Mouse (Mus musculus): Measurements from ENCODE around the gene Hoxa11. TPM values are rescaled to one million over a fixed set of nuclear protein-coding genes. Genes with fewer than 3 reads are reported as not detected.
A peak's percentile ranks its signal among the peaks of the same experiment; 100 is the strongest.

Hoxa11 gene
- polyA plus RNA-seq, 1 experiment from 2014 or later, result not detected

- WGBS, result 1% methylated on average over 10 of the region's 10 CpGs
- Histone ChIP-seq H3K4me3 (ENCODE audit: control insufficient read depth in 1 of 2, insufficient read depth in 1 of 2, low read depth in 1 of 2, low read length in 2 of 2) (no peak overlapping the region), H3K4me1 (ENCODE audit: control insufficient read depth in 2 of 2, insufficient read depth in 2 of 2, low read length in 2 of 2) (peaks cover under 1% of the 10 kb centered on the region in 2 experiments; a peak in 2 of 4 replicates), H3K9ac (ENCODE audit: low read length) (no peak overlapping the region), H3K9me3 (ENCODE audit: control insufficient read depth, low read length) (no peaks in the 10 kb centered on the region), H3K36me3 (ENCODE audit: control insufficient read depth, insufficient read depth, low read length) (no peaks in the 10 kb centered on the region), H3K27ac (replicated peaks in 1 of 2; ENCODE audit: control insufficient read depth in 1 of 2, insufficient read depth in 1 of 2, low read depth in 2 of 2, low read length in 2 of 2) (no peak overlapping the region), H3K4me2 (ENCODE audit: low read length) (no peak overlapping the region), H3K27me3 (ENCODE audit: control insufficient read depth, insufficient read depth, low read length) (peaks cover 99% of the 10 kb centered on the region)
- no peak for ATAC-seq (ENCODE audit: insufficient number of reproducible peaks, insufficient read depth, low FRiP score, low read depth)
Measured at GRCm38 (mm10) chr6:52197271-52197670, 48.3 kb downstream of the Hoxa11 start.

- Histone ChIP-seq H3K4me3 (ENCODE audit: control insufficient read depth in 1 of 2, insufficient read depth in 1 of 2, low read depth in 1 of 2, low read length in 2 of 2) (no peak overlapping the region), H3K9ac (ENCODE audit: low read length) (no peak overlapping the region), H3K36me3 (ENCODE audit: control insufficient read depth, insufficient read depth, low read length) (no peaks in the 10 kb centered on the region), H3K27me3 (ENCODE audit: control insufficient read depth, insufficient read depth, low read length) (peaks cover 99% of the 10 kb centered on the region), H3K27ac (replicated peaks in 1 of 2; ENCODE audit: control insufficient read depth in 1 of 2, insufficient read depth in 1 of 2, low read depth in 2 of 2, low read length in 2 of 2) (no peak overlapping the region), H3K9me3 (ENCODE audit: control insufficient read depth, low read length) (no peaks in the 10 kb centered on the region), H3K4me2 (ENCODE audit: low read length) (no peak overlapping the region), H3K4me1 (ENCODE audit: control insufficient read depth in 2 of 2, insufficient read depth in 2 of 2, low read length in 2 of 2) (peaks cover 5% of the 10 kb centered on the region in 2 experiments; a peak in 2 of 4 replicates)
- 6% methylated on average over 9 of the region's 9 CpGs for WGBS
- ATAC-seq (ENCODE audit: insufficient number of reproducible peaks, insufficient read depth, low FRiP score, low read depth), result no peak
Measured at GRCm38 (mm10) chr6:52196811-52197210, 48.8 kb downstream of the Hoxa11 start.

GRCm38 (mm10) chr6:52194690-52195089 lies 50.9 kb downstream of the Hoxa11 start:
- no peak overlapping the region for H3K27ac ChIP-seq (replicated peaks in 1 of 2; ENCODE audit: control insufficient read depth in 1 of 2, insufficient read depth in 1 of 2, low read depth in 2 of 2, low read length in 2 of 2)
- H3K36me3 ChIP-seq (ENCODE audit: control insufficient read depth, insufficient read depth, low read length), result no peaks in the 10 kb centered on the region
- H3K9me3 ChIP-seq (ENCODE audit: control insufficient read depth, low read length), result no peaks in the 10 kb centered on the region
- no peak for ATAC-seq (ENCODE audit: insufficient number of reproducible peaks, insufficient read depth, low FRiP score, low read depth)
- H3K4me2 ChIP-seq (ENCODE audit: low read length), result no peak overlapping the region
- 5% methylated on average over 10 of the region's 10 CpGs for WGBS
- H3K9ac ChIP-seq (ENCODE audit: low read length), result no peak overlapping the region
- peaks cover 5 to 7% of the 10 kb centered on the region in 2 experiments; a peak in 3 of 4 replicates for H3K4me1 ChIP-seq (ENCODE audit: control insufficient read depth in 2 of 2, insufficient read depth in 2 of 2, low read length in 2 of 2)
- peaks cover 98% of the 10 kb centered on the region for H3K27me3 ChIP-seq (ENCODE audit: control insufficient read depth, insufficient read depth, low read length)
- no peak overlapping the region for H3K4me3 ChIP-seq (ENCODE audit: control insufficient read depth in 1 of 2, insufficient read depth in 1 of 2, low read depth in 1 of 2, low read length in 2 of 2)

MicroRNAs encoded within 50 kb of the gene (microRNA counts, 519-probe panel; counts per million panel counts)
- 322 counts per million, percentile 70 among the panel's probes with 10 or more counts for microRNA mmu-miR-196b

Small RNA genes within 50 kb of the gene (microRNA-seq; reads per million reads assigned to microRNA genes)
- 134 reads per million, percentile 55 among the genes with 10 or more reads in this experiment for gene Mir196b

Other genes starting within 250 kb of the Hoxa11 start
- 15.2 and 16.0 TPM in 2 replicates for gene Skap2, start 233.3 kb downstream of the Hoxa11 start, polyA plus RNA-seq (2014; fragmentation: Nextera tagmentation; extraction: Ambion mirVana)
- gene Hoxa1, start 87.5 kb downstream of the Hoxa11 start, polyA plus RNA-seq (2014; fragmentation: Nextera tagmentation; extraction: Ambion mirVana), result 0.75 and 0.82 TPM in 2 replicates
- gene Hoxa2, start 81.0 kb downstream of the Hoxa11 start, polyA plus RNA-seq (2014; fragmentation: Nextera tagmentation; extraction: Ambion mirVana), result 0.51 and 0.66 TPM in 2 replicates
- not detected in 2 replicates for gene 5730596B20Rik, start 68.3 kb downstream of the Hoxa11 start, polyA plus RNA-seq (2014; fragmentation: Nextera tagmentation; extraction: Ambion mirVana)
- gene Hoxa4, start 54.1 kb downstream of the Hoxa11 start, polyA plus RNA-seq (2014; fragmentation: Nextera tagmentation; extraction: Ambion mirVana), result 0.32 and 0.36 TPM in 2 replicates
- 0.31 and 1.3 TPM in 2 replicates for gene Hoxa5, start 41.2 kb downstream of the Hoxa11 start, polyA plus RNA-seq (2014; fragmentation: Nextera tagmentation; extraction: Ambion mirVana)
- not detected in 2 replicates for gene Hoxa6, start 37.1 kb downstream of the Hoxa11 start, polyA plus RNA-seq (2014; fragmentation: Nextera tagmentation; extraction: Ambion mirVana)
- gene Hoxa3, start 32.5 kb downstream of the Hoxa11 start, polyA plus RNA-seq (2014; fragmentation: Nextera tagmentation; extraction: Ambion mirVana), result 0.35 and 0.86 TPM in 2 replicates
- gene Gm28308, start 32.5 kb downstream of the Hoxa11 start, polyA plus RNA-seq (2014; fragmentation: Nextera tagmentation; extraction: Ambion mirVana), result not detected in 2 replicates
- gene Hoxa7, start 24.0 kb downstream of the Hoxa11 start, polyA plus RNA-seq (2014; fragmentation: Nextera tagmentation; extraction: Ambion mirVana), result 0.12 and 0.28 TPM in 2 replicates
- 0.11 and 0.26 TPM in 2 replicates for gene Hoxa9, start 14.7 kb downstream of the Hoxa11 start, polyA plus RNA-seq (2014; fragmentation: Nextera tagmentation; extraction: Ambion mirVana)
- gene Hoxa10, start 5.0 kb downstream of the Hoxa11 start, polyA plus RNA-seq (2014; fragmentation: Nextera tagmentation; extraction: Ambion mirVana), result 0.11 and 0.12 TPM in 2 replicates
- gene Hoxa13, start 15.1 kb upstream of the Hoxa11 start, polyA plus RNA-seq (2014; fragmentation: Nextera tagmentation; extraction: Ambion mirVana), result not detected in 2 replicates
- gene Evx1, start 67.7 kb upstream of the Hoxa11 start, polyA plus RNA-seq (2014; fragmentation: Nextera tagmentation; extraction: Ambion mirVana), result not detected in 2 replicates